Mouse (Mus musculus) forebrain, embryonic 11.5 days (tissue): ENCODE results near the gene Hspa5. TPM values are rescaled to one million over a fixed set of nuclear protein-coding genes. Genes with fewer than 3 reads are reported as not detected.
"Not testable (repeated sequence)": the region's sequence is repeated elsewhere in the genome, so short reads cannot be mapped to it uniquely, and the experiment has no call there.

Experiments
- ATAC-seq: fragments of 200-750 bp; cut with Nextera tagmentation; replicated peaks from 2 replicates; pipeline ENCODE4 v1.8.0; 2017; ENCODE audit warnings: moderate TSS enrichment; ENCODE audit not compliant: low FRiP score
- DNase-seq: peaks from one replicate; pipeline ENCODE4 v3.0.0-alpha.2; 2017; ENCODE audit warnings: low spot score
- H3K27ac ChIP-seq: fragments of 300-500 bp; sonication (generic); 2 replicates; pipeline ENCODE4 v1.5.1; 2014; ENCODE audit warnings: low read depth, low read length
- H3K27me3 ChIP-seq: fragments of 300-500 bp; sonication (generic); 2 replicates; pipeline ENCODE4 v1.6.1; 2014; ENCODE audit warnings: mild to moderate bottlenecking, low read length, mixed read lengths; ENCODE audit not compliant: control insufficient read depth, insufficient read depth
- H3K36me3 ChIP-seq: fragments of 300-500 bp; sonication (generic); 2 replicates; pipeline ENCODE4 v1.6.1; 2014; ENCODE audit warnings: mild to moderate bottlenecking, low read length, moderate library complexity, mixed read lengths; ENCODE audit not compliant: control insufficient read depth, insufficient read depth
- H3K4me1 ChIP-seq: fragments of 300-500 bp; sonication (generic); replicated peaks from 2 replicates; pipeline ENCODE4 v1.6.1; 2014; ENCODE audit warnings: low read length, mixed read lengths; ENCODE audit not compliant: control insufficient read depth, insufficient read depth
- H3K4me2 ChIP-seq: fragments of 300-500 bp; sonication (generic); 2 replicates; pipeline ENCODE4 v1.6.1; 2014; ENCODE audit warnings: low read depth, mild to moderate bottlenecking, low read length, moderate library complexity, mixed read lengths; ENCODE audit not compliant: severe bottlenecking
- H3K4me3 ChIP-seq: fragments of 300-500 bp; sonication (generic); 2 replicates; pipeline ENCODE4 v1.5.1; 2014; ENCODE audit warnings: low read depth, low read length
- H3K9ac ChIP-seq: fragments of 300-500 bp; sonication (generic); 2 replicates; pipeline ENCODE4 v1.6.1; 2014; ENCODE audit warnings: low read length
- H3K9me3 ChIP-seq: fragments of 300-500 bp; sonication (generic); 2 replicates; pipeline ENCODE4 v1.6.1; 2016; ENCODE audit warnings: low read length, mixed read lengths; ENCODE audit not compliant: control insufficient read depth
- WGBS: fragments of 180-500 bp; shearing (Covaris S2); extraction: QIAGEN DNeasy Blood & Tissue Kit; methylation state at CpG from one replicate; pipeline ENCODE4 v1.1.7; 2014; 5-methylcytosine and 5-hydroxymethylcytosine counted together
- polyA plus RNA-seq: library from polyadenylated mRNA; unstranded; fragments of >200 nt; fragmentation: Nextera tagmentation; extraction: Ambion mirVana; gene quantifications from 2 replicates; pipeline ENCODE4 v1.2.1, GENCODE M21; 2014

Hspa5 gene
- polyA plus RNA-seq, 1 experiment from 2014 or later = 789 TPM

- Histone ChIP-seq H3K9me3 (no peaks in the 10 kb centered on the region), H3K27me3 (no peaks in the 10 kb centered on the region), H3K9ac (no peak overlapping the region), H3K4me3 (no peak overlapping the region), H3K27ac (no peak overlapping the region), H3K4me1 (peaks cover 19% of the 10 kb centered on the region; the same call in 1 of the 2 replicates), H3K4me2 (no peak overlapping the region), H3K36me3 (peaks cover 30% of the 10 kb centered on the region)
- ATAC-seq (no peak), DNase-seq (no peak)
- 68% methylated on average over 1 of the region's 1 CpGs for WGBS
These were observed 5.6 kb downstream of the Hspa5 start for GRCm38 (mm10) chr2:34777237-34777868.

DNA sequence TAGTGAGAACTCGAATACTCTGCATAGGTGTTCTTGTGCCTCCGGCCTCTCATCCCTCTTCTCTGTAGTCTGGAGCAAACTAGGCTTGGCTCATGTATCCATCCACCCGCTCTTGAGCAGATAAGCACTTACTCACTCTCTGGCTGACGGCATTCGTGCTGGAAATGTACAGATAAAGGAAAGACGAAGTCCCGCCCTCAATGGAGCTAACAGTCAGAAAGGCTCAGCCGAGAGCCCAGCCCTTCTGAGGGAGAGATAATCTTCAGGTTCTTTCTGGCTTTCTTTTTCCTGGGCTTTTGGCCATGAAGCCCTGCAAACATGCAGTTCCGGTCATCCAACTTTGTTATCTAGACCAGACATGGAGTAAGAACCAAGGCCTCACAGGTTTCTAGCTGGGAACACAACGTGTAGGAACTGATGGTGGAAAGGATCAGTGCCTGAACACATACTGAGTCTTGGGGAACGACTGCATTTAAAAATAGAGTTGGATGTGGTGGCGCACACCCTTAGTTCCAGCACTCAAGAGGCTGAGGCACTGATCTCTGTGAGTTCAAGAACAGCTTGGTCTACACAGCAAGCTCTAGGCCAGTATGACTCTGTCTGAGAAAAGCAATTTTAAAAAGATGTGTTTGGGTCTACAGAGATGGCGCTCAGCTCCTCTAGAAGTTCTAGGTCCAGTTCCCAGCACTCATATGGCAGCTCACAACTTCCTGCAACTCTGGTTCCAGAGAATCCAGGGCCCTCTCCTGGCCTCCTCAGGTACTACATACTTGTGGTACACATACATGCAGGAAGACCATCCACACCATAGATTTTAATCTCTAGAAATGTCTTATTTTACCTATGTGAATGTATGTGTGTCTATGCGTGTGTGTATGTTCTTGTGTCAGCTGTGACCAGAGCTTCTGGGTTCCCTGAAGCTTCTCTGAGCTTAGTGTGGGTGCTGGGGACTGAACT, 11.6 kb downstream of the Hspa5 start:
- WGBS = 93% methylated on average over 14 of the region's 14 CpGs
- ATAC-seq = no peak

GRCm38 (mm10) chr2:34784085-34784484, 12.3 kb downstream of the Hspa5 start:
- Histone ChIP-seq H3K4me3 (no peak overlapping the region), H3K9me3 (no peaks in the 10 kb centered on the region), H3K9ac (no peak overlapping the region), H3K36me3 (peaks cover 12% of the 10 kb centered on the region), H3K27me3 (no peaks in the 10 kb centered on the region), H3K4me2 (no peak overlapping the region), H3K27ac (no peak overlapping the region), H3K4me1 (no peaks in the 10 kb centered on the region)
- DNase-seq (peak; percentile 70), ATAC-seq (no peak)
- 75% methylated on average over 2 of the region's 2 CpGs for WGBS

More for the DNA sequence above, 11.6 kb downstream of the Hspa5 start:
- no peak for DNase-seq
- H3K27me3 ChIP-seq = no peaks in the 10 kb centered on the region
- no peak overlapping the region for H3K27ac ChIP-seq
- H3K9ac ChIP-seq = no peak overlapping the region
- no peaks in the 10 kb centered on the region for H3K9me3 ChIP-seq
- H3K4me2 ChIP-seq = no peak overlapping the region
- no peak overlapping the region for H3K4me3 ChIP-seq
- H3K4me1 ChIP-seq = no peaks in the 10 kb centered on the region
- peaks cover 12% of the 10 kb centered on the region for H3K36me3 ChIP-seq

DNA sequence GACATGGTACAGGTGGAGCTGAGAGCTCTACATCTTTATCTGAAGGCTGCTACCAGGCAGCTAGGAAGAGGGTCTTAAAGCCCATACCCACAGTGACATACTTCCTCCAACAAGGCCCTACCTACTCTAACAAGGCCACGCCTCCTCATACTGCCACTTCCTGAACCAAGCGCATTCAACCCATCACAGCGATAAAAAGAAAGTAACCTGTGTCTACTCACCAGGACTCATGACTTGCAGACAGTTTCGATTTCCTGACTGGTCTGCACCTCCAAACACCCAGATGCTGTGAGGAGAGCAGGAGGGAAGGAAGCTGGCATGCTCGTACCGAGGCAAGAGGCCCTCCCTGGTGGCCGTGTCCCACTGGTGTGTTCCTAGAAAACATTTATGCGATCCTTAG, 18.5 kb downstream of the Hspa5 start:
- Histone ChIP-seq H3K36me3 (peaks cover 2% of the 10 kb centered on the region; the same call in 1 of the 2 replicates), H3K9ac (no peak overlapping the region), H3K27me3 (no peaks in the 10 kb centered on the region), H3K9me3 (no peaks in the 10 kb centered on the region), H3K4me3 (no peak overlapping the region), H3K27ac (no peak overlapping the region), H3K4me2 (no peak overlapping the region), H3K4me1 (no peaks in the 10 kb centered on the region)
- WGBS = 95% methylated on average over 8 of the region's 8 CpGs
- ATAC-seq = no peak
- no peak for DNase-seq

DNA sequence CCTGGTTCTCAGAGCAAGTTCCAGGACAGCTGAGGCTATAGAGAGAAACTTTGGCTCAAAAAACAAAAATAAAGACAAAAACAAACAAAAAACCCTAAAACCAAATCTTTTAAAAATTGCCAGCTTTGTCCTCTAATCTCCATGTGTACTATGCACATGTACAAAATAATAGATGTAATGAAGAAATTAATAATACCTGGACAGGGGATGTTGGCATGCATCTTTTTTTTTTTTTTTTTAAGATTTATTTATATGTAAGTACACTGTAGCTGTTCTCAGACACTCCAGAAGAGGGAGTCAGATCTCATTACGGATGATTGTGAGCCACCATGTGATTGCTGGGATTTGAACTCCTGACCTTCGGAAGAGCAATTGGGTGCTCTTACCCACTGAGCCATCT, 20.8 kb downstream of the Hspa5 start:
- H3K27ac ChIP-seq, ATAC-seq, H3K4me3 ChIP-seq, H3K4me2 ChIP-seq, H3K27me3 ChIP-seq, H3K9ac ChIP-seq, H3K36me3 ChIP-seq, DNase-seq, H3K4me1 ChIP-seq, H3K9me3 ChIP-seq: not testable (repeated sequence)
- WGBS = 94% methylated on average over 2 of the region's 2 CpGs

DNA sequence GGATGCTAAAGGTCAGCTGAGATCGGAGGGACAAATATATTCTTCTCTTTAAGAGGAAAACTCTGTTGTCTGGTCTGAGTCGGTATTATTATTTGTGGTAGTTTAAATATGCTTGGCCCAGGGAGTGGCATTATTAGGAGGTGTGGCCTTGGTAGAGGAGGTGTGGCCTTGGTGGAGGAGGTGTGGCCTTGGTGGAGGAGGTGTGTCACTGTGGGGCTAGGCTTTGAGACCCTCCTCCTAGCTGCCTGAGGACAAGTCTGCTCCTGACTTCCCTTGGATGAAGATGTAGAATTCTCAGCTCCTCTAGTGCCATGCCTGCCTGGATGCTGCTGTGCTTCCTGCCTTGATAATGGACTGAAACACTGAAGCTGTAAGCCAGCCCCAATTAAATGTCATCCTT, 22.7 kb downstream of the Hspa5 start:
- H3K4me1 ChIP-seq = no peaks in the 10 kb centered on the region
- no peak overlapping the region for H3K4me3 ChIP-seq
- DNase-seq (no peak), ATAC-seq (no peak)
- no peak overlapping the region for H3K27ac ChIP-seq
- no peak overlapping the region for H3K4me2 ChIP-seq
- no peaks in the 10 kb centered on the region for H3K27me3 ChIP-seq
- WGBS = 93% methylated on average over 2 of the region's 2 CpGs
- no peak overlapping the region for H3K9ac ChIP-seq
- H3K36me3 ChIP-seq = no peaks in the 10 kb centered on the region; the same call in 1 of the 2 replicates
- no peaks in the 10 kb centered on the region for H3K9me3 ChIP-seq

- ATAC-seq (no peak), DNase-seq (no peak)
- H3K9ac ChIP-seq = no peak overlapping the region
- H3K27me3 ChIP-seq = no peaks in the 10 kb centered on the region
- no peak overlapping the region for H3K4me3 ChIP-seq
- no peaks in the 10 kb centered on the region for H3K9me3 ChIP-seq
- H3K4me1 ChIP-seq = no peaks in the 10 kb centered on the region; the same call in 1 of the 2 replicates
- H3K36me3 ChIP-seq = no peaks in the 10 kb centered on the region; the same call in 1 of the 2 replicates
- no peak overlapping the region for H3K27ac ChIP-seq
- H3K4me2 ChIP-seq = no peak overlapping the region
- WGBS = 93% methylated on average over 7 of the region's 7 CpGs
These were observed 23.7 kb downstream of the Hspa5 start for GRCm38 (mm10) chr2:34795426-34795825.

DNA sequence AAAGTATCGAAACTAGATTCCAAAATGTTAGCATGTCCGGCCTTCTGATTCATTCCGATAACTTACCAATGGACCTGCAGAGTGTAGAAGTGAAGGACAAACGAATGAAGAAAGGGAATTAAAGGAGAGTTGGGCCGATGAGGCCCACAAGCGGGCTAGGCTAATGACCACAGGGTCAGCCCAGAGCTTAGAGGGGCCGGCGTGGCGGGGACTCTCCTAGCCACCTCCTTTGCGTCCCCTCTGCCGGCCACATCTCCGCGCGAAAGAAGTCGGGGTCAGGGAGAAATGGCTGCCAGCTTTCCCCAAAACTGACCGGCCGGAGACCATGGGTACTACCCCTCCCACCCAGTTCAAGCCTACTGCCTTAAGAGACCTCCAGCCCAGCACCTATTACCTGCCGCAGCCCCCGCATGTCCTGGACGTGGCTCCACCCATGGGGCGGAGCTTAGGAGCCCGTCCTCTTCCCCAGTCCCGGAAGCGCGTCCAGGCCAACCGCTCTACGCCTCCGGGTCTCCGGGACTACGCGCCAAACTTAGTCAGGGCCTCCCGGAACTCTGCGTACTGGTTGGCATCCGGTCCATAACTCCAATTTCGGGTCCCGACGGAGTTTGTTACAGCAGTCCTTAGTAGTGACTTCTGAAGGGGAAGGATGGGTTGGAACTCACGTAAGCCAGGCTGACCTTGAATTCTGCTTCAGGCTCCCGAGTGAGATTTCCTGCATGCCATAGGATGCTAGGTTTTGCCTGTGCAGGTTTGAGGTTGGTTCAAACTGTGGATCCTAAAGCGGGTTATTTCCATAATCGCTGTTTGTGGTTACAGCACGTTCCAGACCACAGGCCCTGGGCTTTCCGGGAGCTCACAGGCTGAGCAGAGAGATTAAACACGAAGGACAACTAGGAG, 27.8 kb downstream of the Hspa5 start, which contains the start of gene Rabepk:
Rabepk (minus strand) TSS at position 556 of the 900 bp plus-strand sequence.
- Histone ChIP-seq H3K27ac (0 out of 2 replicates have a peak within 1 kb of the TSS, but pooled peaks have one; percentile 4), H3K4me1 (peaks cover 6% of the 10 kb centered on the region; the same call in 1 of the 2 replicates), H3K4me2 (peak within 1 kb of the TSS; percentile 73), H3K9me3 (no peaks in the 10 kb centered on the region), H3K9ac (peak within 1 kb of the TSS; percentile 63), H3K27me3 (no peaks in the 10 kb centered on the region), H3K4me3 (peak within 1 kb of the TSS; percentile 62), H3K36me3 (no peaks in the 10 kb centered on the region; the same call in 1 of the 2 replicates)
- 5% methylated on average over 44 of the region's 44 CpGs for WGBS
- DNase-seq = peak; percentile 86
- peak; percentile 70 for ATAC-seq
